Mouse (Mus musculus): Measurements from ENCODE around the gene Tnni1.

Tnni1 gene

DNA sequence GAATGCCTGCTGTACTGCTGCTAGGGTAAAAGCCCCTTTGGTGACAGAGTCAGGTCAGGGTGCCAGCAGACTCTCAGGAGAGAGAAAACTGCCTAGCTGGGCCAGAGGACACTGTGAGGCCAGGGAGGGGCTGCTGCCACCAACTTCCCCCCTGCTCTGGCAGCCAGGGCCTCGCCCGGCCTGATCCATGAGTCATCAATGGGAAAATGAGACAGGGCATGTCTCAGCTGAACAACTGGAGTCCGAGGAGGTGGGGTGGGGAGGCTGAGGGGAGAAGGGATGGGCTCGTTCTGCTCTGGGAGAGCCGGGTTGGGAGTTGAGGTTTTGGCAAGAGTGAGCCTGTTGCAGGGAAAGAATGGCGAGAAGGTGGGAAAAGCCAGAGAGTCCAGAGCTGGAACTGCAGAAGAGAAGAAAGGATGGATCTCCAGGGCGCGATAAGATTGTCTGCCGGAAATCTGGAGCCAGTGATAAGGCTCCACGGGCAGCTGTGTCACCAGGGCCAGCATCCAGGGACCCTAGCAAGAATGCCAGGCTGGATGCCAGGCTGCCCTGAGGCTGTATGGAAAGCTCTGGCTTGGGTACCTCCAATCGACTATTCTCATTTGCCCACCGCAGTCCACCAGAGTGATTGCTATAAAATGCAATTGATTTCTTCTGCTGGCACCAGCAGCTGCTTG lies 8.2 kb upstream of the Tnni1 start:
- H3K4me3 ChIP-seq (replicated peaks; ENCODE audit: low read length), result no peak overlapping the region
- H3K4me1 ChIP-seq (replicated peaks; ENCODE audit: low read depth, low read length), result peaks cover 52% of the 10 kb centered on the region
- peaks cover 43% of the 10 kb centered on the region for H3K36me3 ChIP-seq (ENCODE audit: insufficient read depth, low read length)
- no peak for TF ChIP-seq CTCF (conservative IDR thresholded peaks at IDR 0.05; ENCODE audit: low read length)
- TF ChIP-seq POU5F1 (IDR thresholded peaks at IDR 0.05; ENCODE audit: borderline replicate concordance, low read length), result no peak
- no peak for TF ChIP-seq NANOG (IDR thresholded peaks at IDR 0.05; ENCODE audit: borderline replicate concordance, low read length)
- H3K9me3 ChIP-seq (ENCODE audit: low read length), result no peaks in the 10 kb centered on the region
- peaks cover 33% of the 10 kb centered on the region for H3K27me3 ChIP-seq (ENCODE audit: insufficient read depth, low read length)

DNA sequence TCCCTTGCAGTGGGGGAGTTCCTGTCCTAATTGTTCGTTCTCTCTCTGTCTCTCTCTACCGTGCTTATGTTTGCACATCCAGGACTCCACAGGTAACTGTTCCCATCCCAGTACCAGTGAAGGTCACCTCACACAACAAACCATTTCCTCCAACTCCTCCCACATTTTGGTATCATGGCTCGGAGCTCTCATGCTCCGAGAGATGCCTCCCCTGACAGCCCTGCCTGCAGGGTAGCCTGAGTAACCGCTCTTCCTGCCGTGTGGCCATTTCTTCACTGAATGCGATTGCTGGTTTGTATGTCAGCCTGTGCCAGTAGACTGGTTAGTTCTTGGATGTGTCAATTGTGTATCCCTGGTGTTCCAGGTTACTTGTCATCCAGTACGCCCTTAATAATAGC lies 7.7 kb upstream of the Tnni1 start:
- TF ChIP-seq NANOG (IDR thresholded peaks at IDR 0.05; ENCODE audit: borderline replicate concordance, low read length), result no peak
- no peak for TF ChIP-seq POU5F1 (IDR thresholded peaks at IDR 0.05; ENCODE audit: borderline replicate concordance, low read length)
- TF ChIP-seq CTCF (conservative IDR thresholded peaks at IDR 0.05; ENCODE audit: low read length), result no peak
- Histone ChIP-seq H3K27me3 (ENCODE audit: insufficient read depth, low read length) (peaks cover 34% of the 10 kb centered on the region), H3K4me3 (replicated peaks; ENCODE audit: low read length) (no peak overlapping the region), H3K4me1 (replicated peaks; ENCODE audit: low read depth, low read length) (peaks cover 50% of the 10 kb centered on the region), H3K9me3 (ENCODE audit: low read length) (no peaks in the 10 kb centered on the region), H3K36me3 (ENCODE audit: insufficient read depth, low read length) (peaks cover 43% of the 10 kb centered on the region)

DNA sequence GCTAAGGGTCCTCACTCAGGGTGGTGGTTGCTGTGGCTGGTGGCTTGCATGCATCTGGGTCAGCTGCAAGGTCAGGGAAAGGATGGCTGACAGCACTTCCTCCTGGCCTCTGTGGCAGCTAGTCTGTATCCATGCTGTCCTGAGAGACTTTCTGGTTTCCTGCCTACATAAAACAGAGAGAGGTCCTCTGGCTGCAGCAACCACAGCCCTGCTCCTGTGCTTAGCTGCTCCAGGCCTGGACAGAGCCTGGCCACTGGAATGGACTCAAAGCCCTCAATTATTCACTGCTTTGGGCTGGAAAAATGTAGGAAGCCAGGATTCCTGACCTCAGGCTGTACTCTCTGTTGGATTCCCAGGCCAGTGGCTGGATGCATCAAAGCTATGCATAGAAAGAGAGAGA lies 2.6 kb upstream of the Tnni1 start:
- TF ChIP-seq CTCF (conservative IDR thresholded peaks at IDR 0.05; ENCODE audit: low read length) (no peak), NANOG (IDR thresholded peaks at IDR 0.05; ENCODE audit: borderline replicate concordance, low read length) (no peak), POU5F1 (IDR thresholded peaks at IDR 0.05; ENCODE audit: borderline replicate concordance, low read length) (no peak)
- no peaks in the 10 kb centered on the region; the same call in 1 of the 2 replicates for H3K36me3 ChIP-seq (ENCODE audit: insufficient read depth, low read length)
- H3K27me3 ChIP-seq (ENCODE audit: insufficient read depth, low read length), result peaks cover 51% of the 10 kb centered on the region
- no peak overlapping the region for H3K4me3 ChIP-seq (replicated peaks; ENCODE audit: low read length)
- H3K9me3 ChIP-seq (ENCODE audit: low read length), result no peaks in the 10 kb centered on the region
- H3K4me1 ChIP-seq (replicated peaks; ENCODE audit: low read depth, low read length), result peaks cover 23% of the 10 kb centered on the region

DNA sequence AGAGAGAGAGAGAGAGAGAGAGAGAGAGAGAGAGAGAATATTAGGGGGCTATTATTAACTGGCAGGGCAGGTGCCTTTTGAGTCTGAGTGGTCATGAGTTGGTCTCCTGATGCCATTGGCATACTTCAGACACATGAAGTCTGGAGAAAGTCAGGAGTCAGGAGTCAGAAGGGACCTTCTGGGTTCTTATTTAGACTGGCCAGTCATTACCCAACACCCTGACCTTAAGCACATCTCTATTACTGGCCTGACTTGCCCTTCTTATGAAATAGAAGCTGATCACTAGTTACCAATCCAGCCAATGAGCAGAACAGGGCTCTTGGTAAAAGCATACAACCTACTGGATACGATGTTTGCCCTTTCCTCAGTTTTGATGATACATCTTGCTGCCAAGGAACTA lies 2.2 kb upstream of the Tnni1 start:
- Histone ChIP-seq H3K36me3 (ENCODE audit: insufficient read depth, low read length) (no peaks in the 10 kb centered on the region), H3K4me1 (replicated peaks; ENCODE audit: low read depth, low read length) (peaks cover 23% of the 10 kb centered on the region), H3K27me3 (ENCODE audit: insufficient read depth, low read length) (peaks cover 51% of the 10 kb centered on the region), H3K9me3 (ENCODE audit: low read length) (no peaks in the 10 kb centered on the region), H3K4me3 (replicated peaks; ENCODE audit: low read length) (no peak overlapping the region)
- TF ChIP-seq CTCF (conservative IDR thresholded peaks at IDR 0.05; ENCODE audit: low read length) (no peak), NANOG (IDR thresholded peaks at IDR 0.05; ENCODE audit: borderline replicate concordance, low read length) (no peak), POU5F1 (IDR thresholded peaks at IDR 0.05; ENCODE audit: borderline replicate concordance, low read length) (no peak)

DNA sequence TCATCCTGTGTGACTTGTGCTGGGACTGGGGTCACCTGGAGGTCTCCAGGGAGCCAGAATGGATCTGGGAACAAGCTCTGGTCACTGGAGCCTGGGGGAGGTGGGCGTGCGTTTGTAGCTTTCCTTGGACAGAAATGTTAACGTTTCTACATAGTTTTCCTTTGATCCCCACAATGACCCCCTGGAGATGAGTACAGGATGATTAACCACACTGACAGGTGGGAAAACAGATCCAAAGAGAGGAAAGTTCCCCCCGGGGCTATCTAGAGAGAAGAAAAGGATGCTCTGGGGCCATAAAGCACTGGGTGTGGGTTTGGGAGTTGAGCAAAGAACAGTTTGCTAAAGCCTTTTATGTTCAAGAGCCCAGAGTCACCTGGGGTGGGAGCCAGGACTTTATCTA lies 1.4 kb downstream of the Tnni1 start:
- Histone ChIP-seq H3K4me1 (replicated peaks; ENCODE audit: low read depth, low read length) (peaks cover 32% of the 10 kb centered on the region), H3K36me3 (ENCODE audit: insufficient read depth, low read length) (no peaks in the 10 kb centered on the region), H3K9me3 (ENCODE audit: low read length) (no peaks in the 10 kb centered on the region), H3K27me3 (ENCODE audit: insufficient read depth, low read length) (peaks cover 45% of the 10 kb centered on the region), H3K4me3 (replicated peaks; ENCODE audit: low read length) (no peak overlapping the region)
- TF ChIP-seq CTCF (conservative IDR thresholded peaks at IDR 0.05; ENCODE audit: low read length) (no peak), NANOG (IDR thresholded peaks at IDR 0.05; ENCODE audit: borderline replicate concordance, low read length) (peak; percentile 74), POU5F1 (IDR thresholded peaks at IDR 0.05; ENCODE audit: borderline replicate concordance, low read length) (no peak)

DNA sequence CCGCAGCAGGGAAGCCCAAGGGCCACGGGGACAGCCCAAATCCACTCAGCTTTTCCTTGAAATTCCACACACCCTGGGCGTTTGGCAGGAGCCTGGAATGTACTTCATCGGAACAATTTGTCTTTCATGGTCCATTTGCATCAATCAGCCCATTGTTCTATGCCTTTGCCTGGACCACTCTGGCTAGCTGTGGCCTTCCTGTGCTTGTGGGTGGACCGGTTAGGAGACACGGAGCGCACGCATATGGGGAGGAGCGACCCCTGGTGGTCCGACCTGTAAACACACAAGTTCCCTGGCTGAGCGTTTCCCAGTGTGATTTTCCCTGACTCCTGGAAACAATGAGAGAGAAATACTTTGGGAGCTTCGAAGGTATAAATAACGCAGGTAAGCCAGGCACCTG lies 2.0 kb downstream of the Tnni1 start:
- Histone ChIP-seq H3K27me3 (ENCODE audit: insufficient read depth, low read length) (peaks cover 40% of the 10 kb centered on the region), H3K36me3 (ENCODE audit: insufficient read depth, low read length) (no peaks in the 10 kb centered on the region), H3K4me1 (replicated peaks; ENCODE audit: low read depth, low read length) (peaks cover 32% of the 10 kb centered on the region)

DNA sequence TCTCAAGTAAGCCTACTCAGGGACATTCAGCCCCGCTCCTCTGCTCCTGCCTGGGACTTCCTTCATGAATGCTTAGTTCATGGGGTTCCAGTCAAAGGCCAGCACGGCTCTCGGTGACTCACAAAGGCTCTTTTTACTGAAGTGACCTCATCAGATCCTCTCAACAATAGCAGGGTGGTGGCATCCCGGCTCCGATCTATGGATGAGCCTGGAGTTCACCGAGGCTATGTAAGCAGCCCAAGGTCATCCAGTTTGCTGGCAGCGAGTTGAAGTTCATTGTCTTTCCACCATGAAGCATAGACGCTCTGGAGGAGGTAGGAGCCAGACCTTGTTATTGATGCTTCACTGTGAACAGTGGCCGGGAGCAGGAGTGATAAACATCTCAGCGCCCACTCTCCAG lies 3.6 kb downstream of the Tnni1 start:
- Histone ChIP-seq H3K4me3 (replicated peaks; ENCODE audit: low read length) (no peak overlapping the region), H3K9me3 (ENCODE audit: low read length) (no peaks in the 10 kb centered on the region), H3K36me3 (ENCODE audit: insufficient read depth, low read length) (no peaks in the 10 kb centered on the region), H3K4me1 (replicated peaks; ENCODE audit: low read depth, low read length) (peaks cover 32% of the 10 kb centered on the region), H3K27me3 (ENCODE audit: insufficient read depth, low read length) (peaks cover 25% of the 10 kb centered on the region)
- TF ChIP-seq POU5F1 (IDR thresholded peaks at IDR 0.05; ENCODE audit: borderline replicate concordance, low read length), result no peak
- TF ChIP-seq NANOG (IDR thresholded peaks at IDR 0.05; ENCODE audit: borderline replicate concordance, low read length), result no peak
- no peak for TF ChIP-seq CTCF (conservative IDR thresholded peaks at IDR 0.05; ENCODE audit: low read length)

More for the DNA sequence above, 2.0 kb downstream of the Tnni1 start:
- no peak overlapping the region for H3K4me3 ChIP-seq (replicated peaks; ENCODE audit: low read length)
- TF ChIP-seq NANOG (IDR thresholded peaks at IDR 0.05; ENCODE audit: borderline replicate concordance, low read length) (no peak), CTCF (conservative IDR thresholded peaks at IDR 0.05; ENCODE audit: low read length) (peak; percentile 78)
- H3K9me3 ChIP-seq (ENCODE audit: low read length), result no peaks in the 10 kb centered on the region

DNA sequence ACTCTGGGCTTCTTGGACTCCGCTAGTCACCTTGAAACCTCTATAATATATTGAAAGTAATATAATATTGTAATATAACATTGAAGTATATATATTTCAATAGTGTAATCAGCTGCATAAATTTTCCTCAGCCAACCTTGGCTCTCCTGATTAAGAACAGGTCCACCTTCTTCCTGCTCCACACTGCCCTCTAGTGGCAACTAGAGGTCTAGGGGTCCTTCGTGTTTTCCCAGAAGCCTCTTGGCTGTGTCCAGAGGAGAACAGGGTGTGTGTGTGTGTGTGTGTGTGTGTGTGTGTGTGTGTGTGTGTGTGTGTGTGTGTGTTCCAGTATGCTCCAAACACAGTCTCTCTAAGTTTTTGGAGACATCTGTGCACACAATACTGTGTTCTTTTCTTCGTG lies 8.6 kb downstream of the Tnni1 start:
- TF ChIP-seq POU5F1 (IDR thresholded peaks at IDR 0.05; ENCODE audit: borderline replicate concordance, low read length), result no peak
- TF ChIP-seq NANOG (IDR thresholded peaks at IDR 0.05; ENCODE audit: borderline replicate concordance, low read length), result no peak
- TF ChIP-seq CTCF (conservative IDR thresholded peaks at IDR 0.05; ENCODE audit: low read length), result peak; percentile 72

DNA sequence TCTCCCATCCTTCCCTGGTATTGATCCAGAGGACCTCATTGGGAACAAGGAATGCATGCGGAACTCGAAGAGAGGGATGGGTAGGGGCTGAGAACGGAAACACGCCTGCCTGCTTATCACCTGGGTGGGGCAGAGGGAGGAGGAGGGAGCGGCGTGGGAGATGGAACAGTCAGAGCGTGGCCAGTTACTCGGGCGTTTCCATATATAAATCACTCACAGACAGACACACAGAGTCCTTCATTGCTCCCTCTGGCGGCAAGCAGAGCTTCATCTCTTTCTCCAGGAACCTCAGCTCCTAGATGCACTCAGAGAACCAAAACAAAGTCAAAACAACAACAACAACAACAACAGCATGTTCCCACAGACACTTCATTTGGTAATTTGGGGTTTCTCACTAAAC lies 9.5 kb downstream of the Tnni1 start:
- peaks cover 9% of the 10 kb centered on the region for H3K27me3 ChIP-seq (ENCODE audit: insufficient read depth, low read length)
- peaks cover 51% of the 10 kb centered on the region for H3K4me1 ChIP-seq (replicated peaks; ENCODE audit: low read depth, low read length)
- TF ChIP-seq NANOG (IDR thresholded peaks at IDR 0.05; ENCODE audit: borderline replicate concordance, low read length) (no peak), POU5F1 (IDR thresholded peaks at IDR 0.05; ENCODE audit: borderline replicate concordance, low read length) (no peak), CTCF (conservative IDR thresholded peaks at IDR 0.05; ENCODE audit: low read length) (no peak; the same call in 1 of the 2 replicates)
- H3K36me3 ChIP-seq (ENCODE audit: insufficient read depth, low read length), result no peaks in the 10 kb centered on the region
- 0 out of 2 replicates have a peak overlapping the region, but pooled peaks have one; percentile 20 for H3K4me3 ChIP-seq (replicated peaks; ENCODE audit: low read length)
- H3K9me3 ChIP-seq (ENCODE audit: low read length), result no peaks in the 10 kb centered on the region

More for the DNA sequence above, 8.6 kb downstream of the Tnni1 start:
- H3K36me3 ChIP-seq (ENCODE audit: insufficient read depth, low read length), result no peaks in the 10 kb centered on the region
- peaks cover 48% of the 10 kb centered on the region for H3K4me1 ChIP-seq (replicated peaks; ENCODE audit: low read depth, low read length)
- H3K4me3 ChIP-seq (replicated peaks; ENCODE audit: low read length), result no peak overlapping the region
- peaks cover 10% of the 10 kb centered on the region for H3K27me3 ChIP-seq (ENCODE audit: insufficient read depth, low read length)
- no peaks in the 10 kb centered on the region for H3K9me3 ChIP-seq (ENCODE audit: low read length)
